Mouse (Mus musculus) cerebellum, adult 2 months (tissue): ENCODE measurements around the gene Cyb561d2.

ENCODE experiments used
- CTCF ChIP-seq: fragments of 200-500 bp; IDR thresholded peaks from 2 replicates; pipeline ENCODE4 v1.5.1; 2011; ENCODE audit warnings: low read depth, mild to moderate bottlenecking, control low read depth, low read length, moderate library complexity, borderline replicate concordance; ENCODE audit not compliant: insufficient read depth
- POLR2A ChIP-seq: fragments of 200-500 bp; IDR thresholded peaks from 2 replicates; pipeline ENCODE4 v1.6.1; 2011; ENCODE audit warnings: low read length, control low read depth, borderline replicate concordance; ENCODE audit not compliant: insufficient read depth

GRCm38 (mm10) chr9:107576357-107577107, 34.5 kb upstream of the Cyb561d2 start, which contains the start of gene Hyal1:
- TF ChIP-seq POLR2A = no peak
- TF ChIP-seq CTCF = no peak
